Mouse (Mus musculus): ENCODE data around the gene Akap13.

- no peak for TF ChIP-seq ZC3H11A (IDR thresholded peaks at IDR 0.05; ENCODE audit: borderline replicate concordance, low read depth, low read length)
- no peak for TF ChIP-seq CHD2 (IDR thresholded peaks at IDR 0.05; ENCODE audit: low read depth, low read length)
Measured at GRCm38 (mm10) chr7:75414316-75414715, 41.0 kb upstream of the Akap13 start.
